Mouse (Mus musculus) adrenal gland, adult 2 months (tissue): ENCODE results near the gene Serpinb9d. TPM values are rescaled to one million over a fixed set of nuclear protein-coding genes. Genes with fewer than 3 reads are reported as not detected.
"Not testable (repeated sequence)": the region's sequence is repeated elsewhere in the genome, so short reads cannot be mapped to it uniquely, and the experiment has no call there.

Source experiments
- DNase-seq: peaks from one replicate; pipeline ENCODE4 v3.0.0; 2021
- long read RNA-seq: library from polyadenylated mRNA; stranded (forward); transcript quantifications from one replicate; pipeline ENCODE4 v2.0.0, GENCODE M21; 2021
- polyA plus RNA-seq: library from polyadenylated mRNA; depleted of rRNA; stranded (reverse); fragments of >200 nt; gene quantifications from 2 replicates; pipeline ENCODE4 v1.2.3, GENCODE M21; 2012; rRNA removed
- total RNA-seq, 2 experiments: library from RNA; stranded (reverse); gene quantifications; 2 replicates each; pipeline ENCODE4 v1.2.3; 2021

The Serpinb9d gene
- total RNA-seq (not detected), polyA plus RNA-seq (not detected in 2 replicates)
- long read RNA-seq: 0 reads

GRCm38 (mm10) chr13:33192659-33193058, at the start of gene Serpinb9d:
Gene Serpinb9d (plus strand): TSS chr13:33192959.
- DNase-seq: no peak

- DNase-seq: no peak
These were observed 33.1 kb upstream of the Serpinb9d start, which contains the start of gene Serpinb9c for GRCm38 (mm10) chr13:33159642-33160041. Gene Serpinb9c (minus strand): TSS chr13:33159742.

GRCm38 (mm10) chr13:33190486-33190885, 2.3 kb upstream of the Serpinb9d start:
- peak; percentile 52 for DNase-seq

GRCm38 (mm10) chr13:33199740-33200139, 7.0 kb downstream of the Serpinb9d start:
- peak; percentile 7 for DNase-seq

GRCm38 (mm10) chr13:33249312-33249711, 56.6 kb downstream of the Serpinb9d start, which contains the start of gene Serpinb9e:
Gene Serpinb9e (plus strand): TSS chr13:33249612.
- not testable (repeated sequence) for DNase-seq

Other genes starting within 250 kb of the Serpinb9d start
- gene Serpinb6b, start 227.8 kb upstream of the Serpinb9d start, total RNA-seq: 10 to 100 TPM; 28.3 to 31.1 TPM
- gene Serpinb6b, start 227.8 kb upstream of the Serpinb9d start, polyA plus RNA-seq: 6.2 and 7.3 TPM in 2 replicates
- gene Serpinb9, start 189.7 kb upstream of the Serpinb9d start, total RNA-seq: 10 to 100 TPM; 19.0 to 19.4 TPM
- 3.0 TPM in 2 replicates for gene Serpinb9, start 189.7 kb upstream of the Serpinb9d start, polyA plus RNA-seq
- under 1 TPM; 0.09 to 0.17 TPM for gene Serpinb9b, start 165.5 kb upstream of the Serpinb9d start, total RNA-seq
- 0.04 TPM in 1 of 2 replicates, not detected in the other for gene Serpinb9b, start 165.5 kb upstream of the Serpinb9d start, polyA plus RNA-seq
- under 1 TPM in 1 of 2 experiments, not detected in 1; 0.17 TPM for gene Serpinb1b, start 114.4 kb upstream of the Serpinb9d start, total RNA-seq
- gene Serpinb1b, start 114.4 kb upstream of the Serpinb9d start, polyA plus RNA-seq: 0.10 and 0.35 TPM in 2 replicates
- gene Serpinb9c, start 33.2 kb upstream of the Serpinb9d start, total RNA-seq: not detected
- gene Serpinb9c, start 33.2 kb upstream of the Serpinb9d start, polyA plus RNA-seq: not detected in 2 replicates
- gene Serpinb9e, start 56.7 kb downstream of the Serpinb9d start, total RNA-seq: not detected
- gene Serpinb9e, start 56.7 kb downstream of the Serpinb9d start, polyA plus RNA-seq: not detected in 2 replicates
- not detected for gene Serpinb9f, start 131.1 kb downstream of the Serpinb9d start, total RNA-seq
- gene Serpinb9f, start 131.1 kb downstream of the Serpinb9d start, polyA plus RNA-seq: not detected in 2 replicates
- gene Gm11397, start 202.8 kb downstream of the Serpinb9d start, total RNA-seq: not detected
- gene Gm11397, start 202.8 kb downstream of the Serpinb9d start, polyA plus RNA-seq: not detected in 2 replicates